Mouse (Mus musculus): ENCODE results near the gene Zfp36l2. TPM values are rescaled to one million over a fixed set of nuclear protein-coding genes. Genes with fewer than 3 reads are reported as not detected.

The Zfp36l2 gene
- total RNA-seq, 2 experiments from 2014 or later: 17.0 to 21.3 TPM

DNA sequence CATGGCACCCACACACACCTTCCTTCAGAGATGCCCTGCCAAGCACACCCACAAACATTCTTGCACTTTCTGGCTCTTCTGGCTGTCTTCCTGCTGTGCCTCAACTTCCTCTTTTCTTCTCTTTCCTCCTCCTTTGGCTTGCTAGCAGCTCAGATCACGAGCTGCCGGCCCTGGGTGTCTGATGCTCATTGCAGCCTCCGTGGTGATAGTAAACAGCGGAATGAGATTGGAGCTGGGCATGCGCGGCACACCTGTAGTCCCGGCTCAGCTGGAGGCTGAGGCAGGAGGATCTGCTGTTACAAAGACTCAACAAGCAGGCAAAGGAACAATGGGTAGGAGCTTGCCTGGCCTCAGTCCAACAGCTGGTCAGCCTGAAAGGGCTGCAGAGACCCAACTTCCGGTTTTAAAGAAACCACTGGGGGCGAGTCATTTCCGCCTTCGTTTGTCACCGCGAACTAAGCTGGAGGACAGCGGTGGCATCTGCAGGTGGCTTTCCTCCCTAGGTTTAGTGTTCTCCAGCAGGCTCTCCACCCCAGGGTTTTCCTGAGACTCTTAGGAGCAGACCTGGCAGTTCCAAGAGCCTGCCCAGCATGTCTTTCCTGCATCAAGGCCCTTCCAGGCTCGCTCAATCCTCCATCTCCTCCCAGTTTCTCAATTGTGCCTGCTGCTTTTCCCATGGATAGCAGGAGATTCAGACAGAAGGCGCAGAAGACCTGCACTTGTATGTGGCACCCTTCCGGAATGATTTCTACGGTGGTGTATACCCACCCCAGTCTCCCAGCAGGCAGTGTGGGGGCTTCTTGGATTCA is 6.0 kb downstream of the Zfp36l2 start:
- peak; percentile 67 for DNase-seq
- intact Hi-C loops (cut with DNase I; ENCODE audit: low total_unique reads): no loop called here

DNA sequence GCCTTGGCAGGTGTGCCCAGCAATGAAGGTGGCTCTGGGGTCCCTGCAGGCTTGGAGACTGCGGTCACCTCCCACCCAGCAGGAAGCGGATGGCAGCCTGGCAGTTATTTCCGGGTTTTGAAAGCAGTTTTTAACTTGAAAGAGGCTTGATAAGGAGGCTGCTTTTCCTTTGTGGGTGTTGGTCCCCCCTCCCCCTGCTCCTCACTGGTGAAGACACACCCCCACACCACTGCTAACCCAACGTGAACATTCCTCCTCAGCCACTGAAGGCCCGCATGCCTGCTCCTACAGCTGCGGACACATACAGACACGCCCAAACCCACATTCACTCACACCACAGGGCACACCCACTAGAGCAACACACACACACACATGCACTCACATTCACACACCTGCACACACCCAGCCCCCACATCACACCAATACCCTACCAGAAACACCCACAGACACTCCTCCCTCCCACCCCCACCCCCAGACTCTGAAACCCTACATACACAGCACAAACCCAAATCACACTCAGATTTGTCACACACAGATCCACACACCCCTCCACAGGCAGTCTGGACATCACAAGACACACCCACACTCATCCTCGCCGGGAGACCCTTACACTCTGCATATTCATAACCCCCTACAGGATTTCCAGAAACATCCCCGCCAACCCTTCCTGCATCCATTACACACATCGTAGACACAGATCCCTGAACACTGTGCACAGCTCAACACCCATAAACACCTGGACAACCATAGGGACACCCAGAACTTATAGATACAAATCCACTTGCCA is 6.8 kb downstream of the Zfp36l2 start:
- intact Hi-C loops (cut with DNase I; ENCODE audit: low total_unique reads): no loop called here
- DNase-seq: no peak

GRCm38 (mm10) chr17:84179973-84180365 is 7.8 kb downstream of the Zfp36l2 start:
- intact Hi-C loops (cut with DNase I; ENCODE audit: low total_unique reads): loop anchor here (5.0 kb wide), 1 partner anchor 63 kb away; no protein-coding TSS in a partner anchor
- DNase-seq: no peak

GRCm38 (mm10) chr17:84179026-84179972 is 8.4 kb downstream of the Zfp36l2 start:
- no peak for DNase-seq
- intact Hi-C loops (cut with DNase I; ENCODE audit: low total_unique reads): loop anchor here (5.0 kb wide), 1 partner anchor 62 kb away; no protein-coding TSS in a partner anchor

DNA sequence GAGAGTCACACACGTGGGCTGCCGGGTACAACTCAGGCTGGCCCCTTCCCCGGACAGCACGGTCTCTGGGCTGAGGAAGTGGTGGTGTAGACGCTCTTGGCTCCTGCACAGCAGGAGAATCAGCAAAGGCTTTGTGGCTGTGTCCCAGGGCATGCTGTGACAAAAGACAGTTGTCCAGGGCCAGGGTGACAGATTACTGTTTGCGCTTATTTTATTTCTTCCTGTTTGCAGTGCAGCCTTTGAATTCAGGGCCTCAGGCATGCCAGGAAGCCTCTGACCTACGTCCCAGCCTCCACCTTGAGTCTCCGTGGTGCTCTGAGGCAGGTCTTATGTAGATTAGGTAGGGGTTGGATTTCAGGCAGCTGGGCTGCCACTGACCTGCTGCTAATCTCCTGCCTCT is 10.3 kb downstream of the Zfp36l2 start:
- intact Hi-C loops (cut with DNase I; ENCODE audit: low total_unique reads): loop anchor here (5.0 kb wide), 1 partner anchor 60 kb away; no protein-coding TSS in a partner anchor
- DNase-seq: no peak

DNA sequence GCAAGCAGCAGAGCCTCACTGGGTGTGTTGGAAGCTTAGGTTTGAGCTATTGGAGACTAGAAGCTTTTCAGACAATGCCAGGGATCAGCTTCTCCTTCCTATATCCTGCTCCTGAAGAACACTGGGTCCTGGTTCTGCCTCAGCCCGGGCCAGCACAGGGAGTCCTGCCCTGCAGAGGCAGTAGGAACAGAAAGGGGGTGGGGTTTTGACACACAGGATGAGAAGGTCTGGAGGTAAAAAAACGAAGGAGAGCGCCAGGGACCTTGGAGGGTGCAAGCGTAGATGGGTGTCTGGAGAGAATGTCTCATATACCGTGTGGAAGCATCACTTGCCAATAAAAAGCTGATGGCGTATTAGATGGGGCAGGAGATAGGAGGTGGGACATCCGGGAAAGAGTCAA is 11.3 kb downstream of the Zfp36l2 start:
- intact Hi-C loops (cut with DNase I; ENCODE audit: low total_unique reads): loop anchor here (5.0 kb wide), 1 partner anchor 59 kb away; no protein-coding TSS in a partner anchor
- no peak for DNase-seq

DNA sequence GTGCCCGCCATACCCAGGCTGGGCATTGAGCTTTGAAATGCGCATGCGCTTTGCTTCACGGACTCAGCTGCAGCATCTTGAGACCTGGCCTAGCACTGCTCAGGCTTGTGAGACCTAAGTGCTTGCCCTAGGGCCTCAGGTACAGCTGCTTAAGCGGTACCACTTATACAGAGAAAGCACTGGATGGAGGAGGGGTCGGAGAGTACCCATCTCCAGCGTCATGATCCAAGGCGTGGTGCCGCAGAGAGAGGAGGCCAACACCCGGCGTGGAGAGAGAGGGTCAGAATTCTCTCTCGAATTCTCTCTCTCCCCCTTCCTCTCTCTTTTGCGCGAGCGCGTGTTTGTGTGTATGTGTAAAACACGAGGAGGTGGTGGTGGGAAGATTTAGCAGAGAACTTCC is 12.6 kb downstream of the Zfp36l2 start:
- intact Hi-C loops (cut with DNase I; ENCODE audit: low total_unique reads): loop anchor here (5.0 kb wide), 1 partner anchor 58 kb away; no protein-coding TSS in a partner anchor
- DNase-seq: no peak

DNA sequence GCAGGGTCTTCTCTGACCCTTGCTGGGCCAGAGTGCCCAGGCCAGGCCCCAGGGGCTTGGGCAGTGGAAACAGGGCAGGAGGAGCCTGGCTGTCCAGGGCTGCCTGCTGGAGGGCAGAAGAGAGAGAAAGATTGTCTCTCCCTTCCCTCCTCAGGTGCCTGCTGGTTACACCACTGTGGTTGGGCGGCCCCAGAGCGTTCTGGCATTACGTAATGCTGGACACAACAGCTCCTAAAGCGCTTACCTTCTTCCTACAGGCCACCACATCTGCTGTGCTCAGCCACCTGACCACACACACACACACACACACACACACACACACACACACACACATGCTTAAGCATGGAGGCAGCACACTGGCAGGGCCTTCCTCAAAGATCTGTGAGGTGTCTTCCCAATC is 20.4 kb downstream of the Zfp36l2 start:
- no peak for DNase-seq
- intact Hi-C loops (cut with DNase I; ENCODE audit: low total_unique reads): no loop called here

- no peak for DNase-seq
- intact Hi-C loops (cut with DNase I; ENCODE audit: low total_unique reads): no loop called here
Measured at GRCm38 (mm10) chr17:84166135-84166860, 21.4 kb downstream of the Zfp36l2 start.

GRCm38 (mm10) chr17:84165735-84166134 is 22.0 kb downstream of the Zfp36l2 start:
- DNase-seq: no peak
- intact Hi-C loops (cut with DNase I; ENCODE audit: low total_unique reads): no loop called here

DNA sequence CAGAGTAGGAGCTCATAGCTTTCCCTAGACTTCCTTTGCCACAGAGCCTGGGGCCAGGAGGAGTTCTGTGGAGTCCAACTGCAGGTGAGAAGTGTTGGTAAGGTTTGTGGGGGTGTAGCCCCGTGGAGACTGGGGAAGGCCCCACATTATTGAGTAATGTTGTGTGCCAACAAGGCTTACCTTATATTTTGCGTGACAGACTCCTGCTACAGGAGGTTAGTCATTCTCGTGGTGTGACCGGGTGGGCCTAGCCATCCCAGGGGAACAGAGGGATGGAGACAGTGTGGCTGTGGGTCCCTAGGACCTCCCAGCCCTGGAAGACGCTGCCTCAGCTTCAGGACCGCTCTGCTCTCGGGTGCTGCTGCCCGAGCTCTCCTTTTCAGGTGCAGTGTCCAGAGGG is 23.6 kb downstream of the Zfp36l2 start:
- DNase-seq: no peak
- intact Hi-C loops (cut with DNase I; ENCODE audit: low total_unique reads): no loop called here

DNA sequence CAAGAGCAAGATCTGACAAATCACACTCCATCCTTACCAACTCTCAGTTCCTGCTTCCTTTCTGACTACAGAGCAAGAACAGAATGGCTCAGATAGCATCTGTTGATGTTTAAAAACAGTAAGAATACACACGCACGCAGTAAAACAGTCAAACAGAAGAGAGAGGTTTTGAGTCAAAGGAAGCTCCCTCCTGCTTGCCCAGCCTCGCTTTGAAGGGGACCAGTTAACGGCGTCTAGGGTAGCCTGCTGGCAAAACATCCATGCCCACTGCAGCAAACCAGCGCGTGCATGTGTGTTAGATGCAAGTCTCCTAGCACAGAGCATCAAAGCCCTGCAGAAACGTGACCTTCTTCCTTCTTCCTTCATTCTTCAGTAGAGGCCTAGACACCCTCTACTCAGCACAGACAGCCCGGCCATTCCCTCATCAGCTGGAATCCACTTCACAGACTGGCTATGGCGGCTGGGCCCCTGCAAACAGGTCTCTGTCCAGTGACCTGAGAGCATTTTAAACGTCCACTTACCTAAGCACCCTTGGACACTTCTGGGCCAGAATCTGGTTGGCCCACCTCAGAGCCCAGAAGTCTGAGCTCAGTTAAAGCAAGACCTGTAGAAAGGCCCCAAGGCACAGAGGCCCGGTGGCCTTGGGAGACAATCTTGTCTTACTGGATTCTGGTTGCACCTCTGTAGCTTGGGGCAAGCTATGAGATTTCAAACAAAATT is 24.5 kb downstream of the Zfp36l2 start:
- intact Hi-C loops (cut with DNase I; ENCODE audit: low total_unique reads): no loop called here
- DNase-seq: peak; percentile 2

GRCm38 (mm10) chr17:84162211-84162760 is 25.5 kb downstream of the Zfp36l2 start:
- DNase-seq: peak; percentile 8
- intact Hi-C loops (cut with DNase I; ENCODE audit: low total_unique reads): no loop called here

DNA sequence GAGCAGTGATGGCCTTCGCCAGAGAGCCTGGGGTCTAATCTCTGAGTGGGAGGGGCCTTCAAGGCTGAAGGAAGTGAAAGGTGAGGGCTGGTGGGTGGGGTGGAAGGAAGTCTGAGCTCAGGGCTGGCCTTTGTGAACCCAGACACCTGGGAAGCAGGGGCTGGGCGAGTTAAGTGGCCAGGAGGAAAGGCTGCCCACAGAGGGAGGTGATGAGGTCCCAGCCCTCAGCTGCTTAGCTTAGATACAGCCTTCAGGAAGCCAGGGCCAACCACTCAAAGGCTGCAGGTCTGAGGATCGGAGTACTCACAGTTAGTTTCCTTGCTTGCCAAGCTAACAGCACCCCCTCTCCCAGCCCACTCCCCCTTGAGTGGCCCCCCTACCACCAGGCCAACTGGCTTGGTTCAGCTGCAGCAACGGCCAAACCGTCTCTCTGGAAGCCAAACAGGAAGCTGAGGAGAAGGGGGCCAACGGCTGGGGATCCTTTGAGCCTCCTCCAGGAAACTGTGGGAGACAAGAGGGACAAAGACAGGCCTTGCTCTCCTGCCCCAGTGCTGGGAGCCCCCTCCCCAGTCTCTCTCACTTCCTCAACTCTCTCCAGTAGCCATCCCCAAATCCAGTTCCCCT is 26.4 kb downstream of the Zfp36l2 start:
- DNase-seq: peak; percentile 26

GRCm38 (mm10) chr17:84158891-84159290 is 28.9 kb downstream of the Zfp36l2 start:
- intact Hi-C loops (cut with DNase I; ENCODE audit: low total_unique reads): no loop called here
- no peak for DNase-seq

More for the DNA sequence above, 26.4 kb downstream of the Zfp36l2 start:
- intact Hi-C loops (cut with DNase I; ENCODE audit: low total_unique reads): no loop called here

DNA sequence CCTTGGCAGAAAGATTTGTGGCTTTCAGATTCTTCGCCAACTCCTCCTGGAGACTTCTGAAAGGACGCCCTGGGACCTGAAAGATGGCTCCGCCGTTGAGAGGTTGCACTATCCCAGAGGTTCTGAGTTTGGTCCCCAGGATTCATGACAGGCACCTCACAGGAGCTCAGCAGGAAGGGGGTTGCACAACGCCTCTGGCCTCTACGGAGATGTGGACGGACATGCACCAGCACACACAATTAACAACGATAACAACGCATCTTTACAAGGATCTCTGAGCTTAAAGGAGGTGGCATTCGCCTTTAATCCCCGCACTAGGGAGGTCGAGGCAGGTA is 29.3 kb downstream of the Zfp36l2 start:
- DNase-seq: no peak
- intact Hi-C loops (cut with DNase I; ENCODE audit: low total_unique reads): no loop called here

- DNase-seq: peak; percentile 3
- intact Hi-C loops (cut with DNase I; ENCODE audit: low total_unique reads): no loop called here
Measured at GRCm38 (mm10) chr17:84157743-84158460, 29.8 kb downstream of the Zfp36l2 start.
